Mouse (Mus musculus): Measurements from ENCODE around the gene Slc25a45.
"Not testable (repeated sequence)": the region's sequence is repeated elsewhere in the genome, so short reads cannot be mapped to it uniquely, and the experiment has no call there.

The Slc25a45 gene

DNA sequence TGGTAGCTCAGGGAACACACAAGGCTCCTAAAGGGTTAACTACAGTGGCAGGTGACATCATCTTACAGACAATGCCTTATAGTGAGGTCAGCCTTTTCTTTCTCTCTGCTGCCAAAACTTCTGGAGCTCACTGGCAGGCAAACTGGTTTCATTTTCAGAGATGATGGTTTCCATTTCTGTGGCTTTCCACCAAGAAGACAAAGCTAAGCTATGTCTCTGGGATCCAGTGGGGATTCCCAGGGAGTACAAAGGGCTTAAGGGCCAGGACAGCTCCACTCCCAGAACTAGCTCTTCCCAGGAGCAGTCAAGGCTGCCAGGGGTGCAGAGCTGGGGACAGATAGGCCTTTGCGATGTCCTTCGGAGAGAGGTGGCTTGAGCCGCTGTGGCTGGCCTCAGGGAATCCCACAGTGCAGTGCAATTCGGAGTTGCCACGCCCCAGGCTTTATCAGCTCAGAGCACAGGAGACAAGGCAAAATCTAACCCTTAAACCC, 26.1 kb upstream of the Slc25a45 start:
- in situ Hi-C loops (cut with MboI, MseI), result no loop called here

GRCm38 (mm10) chr19:5852035-5852722, 25.4 kb upstream of the Slc25a45 start:
- in situ Hi-C loops (cut with MboI, MseI), result no loop called here

DNA sequence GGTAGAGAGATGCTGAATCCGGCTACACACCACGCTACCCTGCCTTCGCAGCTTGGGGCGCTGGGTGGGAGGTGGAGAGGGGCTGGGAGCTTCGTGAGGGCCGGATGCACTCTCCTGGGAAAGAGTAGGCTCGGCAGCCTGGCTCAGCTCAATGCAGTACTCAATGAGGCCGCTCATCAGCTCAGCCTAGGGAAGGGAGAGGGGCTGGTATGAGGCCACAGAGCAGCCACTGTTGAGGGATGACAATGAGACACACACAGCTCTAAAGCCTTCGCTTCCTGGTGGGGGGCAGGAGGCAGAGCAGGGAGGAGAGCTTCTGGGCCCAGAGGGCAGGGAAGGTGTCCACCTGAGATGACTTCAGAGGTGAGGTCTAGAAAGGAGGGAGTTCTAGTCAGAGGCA, 21.0 kb upstream of the Slc25a45 start:
- in situ Hi-C loops (cut with MboI, MseI), result no loop called here

- in situ Hi-C loops (cut with MboI, MseI), result no loop called here
Observed at GRCm38 (mm10) chr19:5862335-5863085, 15.1 kb upstream of the Slc25a45 start.

DNA sequence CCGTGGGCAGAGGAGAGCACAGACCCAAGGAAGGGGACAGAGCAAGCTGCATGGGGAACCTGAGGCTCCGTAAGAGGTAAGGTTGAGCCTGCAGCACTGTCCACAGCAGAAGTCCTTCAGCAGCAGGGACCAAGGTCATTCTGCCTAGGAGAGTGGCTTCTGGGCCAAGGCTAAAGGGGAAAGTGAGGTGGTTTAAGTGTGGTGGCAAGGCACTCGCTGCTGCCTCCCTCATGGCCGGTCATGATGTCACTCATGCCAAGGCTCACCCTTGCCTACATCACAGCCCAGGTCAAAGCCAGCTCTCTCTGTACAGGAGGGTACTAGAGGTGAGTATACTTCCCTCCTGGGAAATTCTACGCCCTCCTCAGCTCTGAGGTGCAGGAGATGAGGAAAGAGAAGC, 13.8 kb upstream of the Slc25a45 start:
- in situ Hi-C loops (cut with MboI, MseI), result no loop called here

DNA sequence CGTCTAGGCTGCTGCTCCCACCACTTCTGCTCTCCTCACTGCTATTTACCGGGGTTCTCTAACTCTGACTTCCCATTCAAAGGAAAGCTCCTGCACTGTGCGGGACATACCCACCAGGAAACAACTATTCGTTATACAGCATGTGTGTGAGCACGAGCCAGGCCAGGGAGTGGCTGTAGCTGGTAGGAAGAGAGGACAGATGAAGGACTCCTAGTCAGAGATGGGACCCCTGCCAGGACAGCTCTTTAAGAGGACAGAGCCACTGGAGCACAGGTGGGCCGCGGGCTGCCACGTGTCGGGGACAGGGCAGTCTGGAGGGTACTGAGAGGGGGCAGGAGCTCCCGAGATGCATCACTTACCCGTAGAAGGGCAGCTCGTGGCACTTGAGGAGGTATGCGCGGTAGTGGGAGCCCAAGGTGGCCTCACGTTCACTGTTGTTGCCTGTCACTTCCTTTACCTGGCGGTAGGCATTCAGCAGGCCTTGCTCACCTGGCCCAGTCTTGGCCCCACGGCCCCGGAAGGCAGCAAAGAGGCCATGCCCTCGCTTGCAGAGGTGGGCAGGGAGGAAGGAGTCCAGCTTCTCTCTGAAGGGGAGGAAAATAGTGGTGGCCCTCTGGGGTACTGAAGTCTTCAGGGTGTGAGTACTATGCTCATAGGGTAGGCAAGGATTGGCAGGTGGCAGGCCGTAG, 12.8 kb upstream of the Slc25a45 start:
- in situ Hi-C loops (cut with MboI, MseI), result no loop called here

DNA sequence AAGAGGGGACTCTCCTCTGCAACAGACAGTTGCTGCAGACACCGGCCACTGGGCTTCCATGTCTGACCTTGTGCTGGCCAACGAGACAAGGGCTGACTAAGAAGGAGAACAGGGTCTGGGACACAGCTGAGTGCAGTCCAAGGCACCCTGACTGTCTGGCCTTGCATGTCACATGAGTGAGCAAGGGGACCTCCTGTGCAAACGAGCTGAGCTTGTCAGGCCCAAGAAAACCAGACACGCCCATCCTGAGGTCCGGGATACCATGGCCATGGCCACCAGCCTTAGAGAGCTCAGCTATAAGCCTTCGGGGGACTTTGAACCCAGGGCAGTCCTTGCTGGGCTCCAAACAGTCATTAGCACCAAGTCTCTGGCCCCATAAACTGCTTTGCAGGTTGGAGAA, 9.5 kb upstream of the Slc25a45 start:
- in situ Hi-C loops (cut with MboI, MseI), result no loop called here

DNA sequence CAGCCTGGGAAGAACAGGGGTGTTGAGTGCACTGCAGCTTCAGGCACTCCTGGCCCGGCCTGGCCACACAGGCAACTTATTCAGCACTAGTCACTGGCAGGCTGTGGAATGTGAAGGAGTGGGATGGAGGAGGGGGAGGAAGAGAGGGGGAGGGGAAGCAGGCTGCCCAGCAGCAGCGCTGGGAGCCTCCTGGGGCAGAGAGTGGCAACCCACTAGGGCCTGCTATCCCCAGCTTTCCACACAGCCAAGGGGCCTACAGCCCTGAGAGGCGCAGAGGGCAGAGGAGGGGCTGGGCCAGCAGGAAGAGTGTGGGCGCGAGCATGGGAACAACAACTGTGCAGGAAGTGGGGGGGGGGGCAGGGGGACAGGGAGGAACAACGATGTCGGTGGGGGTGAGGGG, 6.3 kb upstream of the Slc25a45 start:
- in situ Hi-C loops (cut with MboI, MseI), result no loop called here

GRCm38 (mm10) chr19:5871683-5872082, 5.9 kb upstream of the Slc25a45 start:
- in situ Hi-C loops (cut with MboI, MseI), result no loop called here

GRCm38 (mm10) chr19:5872528-5872927, 5.1 kb upstream of the Slc25a45 start:
- in situ Hi-C loops (cut with MboI, MseI), result no loop called here

GRCm38 (mm10) chr19:5872931-5873556, 4.6 kb upstream of the Slc25a45 start:
- in situ Hi-C loops (cut with MboI, MseI), result no loop called here

DNA sequence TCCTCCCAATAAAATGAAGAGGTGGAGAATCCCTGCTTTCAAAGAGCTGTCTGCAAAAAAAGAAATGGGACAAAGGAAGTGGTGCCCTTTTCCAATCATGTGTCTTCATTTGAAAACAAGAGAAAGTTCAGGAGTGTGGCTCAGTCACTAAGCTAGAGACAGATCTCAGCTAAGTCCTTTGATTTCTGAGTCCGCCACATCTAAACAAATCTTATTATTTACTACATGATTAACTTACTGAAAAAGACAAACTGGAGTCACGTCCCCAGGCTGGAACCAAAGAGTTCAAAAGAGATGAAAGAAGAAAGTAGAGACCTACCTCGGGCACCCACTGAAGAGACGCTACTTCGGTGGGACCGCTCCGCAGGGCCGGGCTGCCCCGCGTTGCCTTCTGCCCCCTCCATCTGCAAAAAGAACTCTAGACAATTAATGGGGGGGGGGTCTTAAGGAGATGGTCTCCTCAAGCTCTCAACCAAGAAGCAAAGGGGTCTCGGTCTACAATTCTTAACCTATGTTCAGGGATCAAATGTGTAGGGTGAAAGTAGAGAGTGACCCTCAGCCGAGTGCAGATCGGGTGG, 3.1 kb upstream of the Slc25a45 start:
- in situ Hi-C loops (cut with MboI, MseI), result no loop called here

- in situ Hi-C loops (cut with MboI, MseI), result loop anchor here (5.0 kb wide), 1 partner anchor 83 kb away; no protein-coding TSS in a partner anchor
Observed at GRCm38 (mm10) chr19:5874969-5875480, 2.6 kb upstream of the Slc25a45 start, which contains the start of gene Frmd8. Gene Frmd8, minus strand, starts transcription at chr19:5875274.

DNA sequence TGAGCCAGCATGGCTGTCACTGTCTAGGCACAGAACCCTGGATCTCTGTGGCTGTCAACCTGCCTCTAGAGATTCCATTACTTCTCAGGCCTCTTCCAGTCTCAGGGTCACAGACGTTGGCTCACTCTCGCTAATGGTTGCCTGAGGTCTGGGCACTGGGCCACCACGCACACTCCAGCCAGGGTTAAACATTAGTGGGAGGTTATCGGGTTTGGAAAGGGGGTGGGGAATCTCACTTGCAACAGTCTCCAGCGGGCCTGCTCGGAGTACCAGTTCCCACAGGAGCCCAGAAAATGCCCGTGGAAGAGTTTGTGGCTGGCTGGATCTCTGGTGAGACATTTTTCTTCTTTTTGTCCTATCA, 734 bp downstream of the Slc25a45 start:
- in situ Hi-C loops (cut with MboI, MseI), result loop anchor here (5.0 kb wide), 1 partner anchor 86 kb away; no protein-coding TSS in a partner anchor

- in situ Hi-C loops (cut with MboI, MseI), result loop anchor here (5.0 kb wide), 1 partner anchor 87 kb away; no protein-coding TSS in a partner anchor
Observed at GRCm38 (mm10) chr19:5878916-5879315, 1.3 kb downstream of the Slc25a45 start.

GRCm38 (mm10) chr19:5879735-5880134, 2.1 kb downstream of the Slc25a45 start:
- in situ Hi-C loops (cut with MboI, MseI), result loop anchor here (5.0 kb wide), 1 partner anchor 87 kb away; no protein-coding TSS in a partner anchor

GRCm38 (mm10) chr19:5881155-5881554, 3.5 kb downstream of the Slc25a45 start:
- in situ Hi-C loops (cut with MboI, MseI), result no loop called here

- in situ Hi-C loops (cut with MboI, MseI), result not testable (repeated sequence)
Observed at GRCm38 (mm10) chr19:5882079-5882478, 4.5 kb downstream of the Slc25a45 start.

DNA sequence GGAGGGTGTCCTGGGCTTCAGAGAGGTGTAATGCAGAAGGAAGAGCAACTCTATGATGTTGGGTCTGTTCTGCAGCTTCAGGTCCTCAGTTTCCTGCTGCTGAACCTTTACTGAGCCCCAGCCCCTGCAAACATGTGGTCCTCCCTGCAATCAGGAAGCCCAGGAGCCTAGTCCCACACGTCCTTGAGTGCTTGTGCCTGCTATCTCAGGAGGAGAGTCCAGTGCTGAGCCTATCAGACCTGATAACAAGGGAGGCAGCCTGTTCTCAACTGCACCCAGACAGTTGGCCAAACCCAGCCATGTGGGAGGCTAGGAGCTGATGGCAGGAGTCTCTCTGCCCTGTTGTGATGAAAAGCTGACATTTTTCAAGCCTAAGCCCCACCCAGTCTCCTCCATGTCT, 6.3 kb downstream of the Slc25a45 start:
- in situ Hi-C loops (cut with MboI, MseI), result no loop called here

DNA sequence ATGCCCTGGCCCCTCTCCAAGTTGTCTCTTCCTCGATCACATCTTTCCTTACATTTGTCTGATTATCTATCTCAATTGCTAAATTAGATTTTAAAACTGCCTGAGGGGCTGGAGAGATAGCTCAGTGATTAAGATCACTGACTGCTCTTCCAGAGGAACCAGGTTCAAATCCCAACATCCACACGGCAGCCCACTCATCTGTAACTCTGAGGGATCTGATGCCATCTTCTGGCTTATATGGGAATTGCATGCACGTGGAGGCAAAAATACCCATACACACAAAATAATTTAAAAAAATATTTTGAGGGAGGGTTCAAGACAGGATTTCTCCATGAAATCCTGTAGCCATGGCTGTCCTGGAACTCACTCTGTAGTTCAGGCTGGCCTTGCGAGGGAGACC, 8.2 kb downstream of the Slc25a45 start:
- in situ Hi-C loops (cut with MboI, MseI), result no loop called here

GRCm38 (mm10) chr19:5887234-5887815, 9.7 kb downstream of the Slc25a45 start:
- in situ Hi-C loops (cut with MboI, MseI), result no loop called here

All from T-helper 1 cell (primary cell).